Mouse (Mus musculus) urinary bladder, postnatal 0 days (tissue): Measurements from ENCODE around the gene Sh3bp4. TPM values are rescaled to one million over a fixed set of nuclear protein-coding genes. Genes with fewer than 3 reads are reported as not detected.

Source experiments
- polyA plus RNA-seq: library from polyadenylated mRNA; unstranded; fragments of >200 nt; fragmentation: Nextera tagmentation; extraction: Ambion mirVana; gene quantifications from 2 replicates; pipeline ENCODE4 v1.2.1, GENCODE M21; 2015

The Sh3bp4 gene
- 9.9 and 12.7 TPM in 2 replicates for polyA plus RNA-seq

GRCm38 (mm10) chr1:89070103-89070700 is at the start of gene Sh3bp4:
TSS of gene Sh3bp4 (plus strand) at chr1:89070415.

